Mouse (Mus musculus) layer of hippocampus, postnatal 10 days (tissue): ENCODE measurements at regions not wholly inside any gene's neighbourhood (a gene's known extent, or its start where the extent isn't known, plus 50 kb on each side); places are given as distances from the start of the nearest gene placed in this dataset.
A peak's percentile ranks its signal among the peaks of the same experiment; 100 is the strongest.

Experiments
- DNase-seq, 2 experiments: peaks; one replicate each; pipeline ENCODE4 v3.0.0; 2021; ENCODE audit warnings: low spot score in 2 of 2

DNA sequence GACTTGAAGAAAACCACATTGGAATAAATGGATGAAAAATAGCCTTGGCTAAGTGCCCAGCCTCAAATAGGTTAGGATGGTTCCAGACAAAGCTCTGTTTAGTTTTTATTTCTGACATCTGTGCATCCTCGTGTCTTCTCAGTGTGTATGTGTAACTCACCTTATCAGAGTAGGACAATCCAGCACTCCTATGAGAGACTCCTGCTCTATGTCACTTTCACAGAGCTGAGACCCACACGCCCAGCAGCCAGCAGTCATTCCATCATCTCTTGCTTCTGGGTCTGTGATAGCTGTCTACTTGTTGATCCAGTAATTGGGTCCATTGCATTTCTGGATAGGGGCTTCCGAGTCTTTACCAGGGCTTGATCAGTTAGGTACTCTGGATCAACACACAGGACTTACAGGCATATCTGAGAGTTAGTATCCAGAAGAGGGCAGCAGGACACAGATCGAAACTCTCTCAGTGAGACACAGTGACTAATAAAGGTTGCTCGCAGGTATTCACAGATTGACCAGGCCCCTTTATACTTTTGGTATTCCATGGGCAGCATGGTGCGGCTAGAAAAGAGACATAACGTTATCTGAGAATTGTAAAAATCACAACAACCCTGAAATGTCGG is 286.3 kb upstream of the Fam92a start:
- DNase-seq, result no peak

DNA sequence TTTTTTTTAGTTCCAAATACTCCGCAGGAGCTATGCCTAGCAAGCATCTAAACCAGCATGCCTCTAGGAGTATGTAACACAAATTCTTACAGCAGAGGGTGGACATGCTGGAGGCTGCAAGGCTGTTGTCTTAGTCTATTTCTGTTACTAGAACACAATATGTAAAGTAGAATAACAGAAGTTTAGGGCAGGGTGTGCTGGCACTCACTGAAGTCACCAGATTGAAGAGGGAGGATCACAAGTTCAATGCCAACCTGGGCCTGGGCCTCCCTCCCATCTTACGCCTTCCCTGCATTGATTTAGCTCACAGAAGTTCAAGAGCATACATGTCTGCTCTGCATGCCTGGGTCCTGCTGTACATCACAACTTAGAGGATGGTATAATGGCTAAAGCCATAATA is 280.3 kb upstream of the Fam92a start:
- DNase-seq, result no peak

DNA sequence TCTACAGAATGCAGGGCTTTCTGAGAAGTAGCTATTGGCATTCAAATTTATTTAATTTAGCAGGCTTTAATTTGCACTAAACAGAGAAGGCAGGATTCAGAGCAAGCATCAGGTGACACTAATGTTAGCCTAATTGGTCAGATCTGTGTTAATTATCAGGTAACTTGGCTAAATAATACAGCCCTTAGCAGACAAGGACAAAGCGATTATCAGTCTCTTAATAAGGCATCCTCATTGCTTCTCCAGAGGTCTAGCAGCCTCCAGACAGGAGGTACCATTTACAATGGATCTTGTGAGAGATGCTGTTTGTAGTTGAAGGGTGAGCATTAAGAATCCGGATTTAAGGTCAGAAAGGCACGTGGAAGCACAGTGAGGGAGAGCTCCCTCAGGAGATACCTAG is 253.7 kb upstream of the Fam92a start:
- no peak for DNase-seq

DNA sequence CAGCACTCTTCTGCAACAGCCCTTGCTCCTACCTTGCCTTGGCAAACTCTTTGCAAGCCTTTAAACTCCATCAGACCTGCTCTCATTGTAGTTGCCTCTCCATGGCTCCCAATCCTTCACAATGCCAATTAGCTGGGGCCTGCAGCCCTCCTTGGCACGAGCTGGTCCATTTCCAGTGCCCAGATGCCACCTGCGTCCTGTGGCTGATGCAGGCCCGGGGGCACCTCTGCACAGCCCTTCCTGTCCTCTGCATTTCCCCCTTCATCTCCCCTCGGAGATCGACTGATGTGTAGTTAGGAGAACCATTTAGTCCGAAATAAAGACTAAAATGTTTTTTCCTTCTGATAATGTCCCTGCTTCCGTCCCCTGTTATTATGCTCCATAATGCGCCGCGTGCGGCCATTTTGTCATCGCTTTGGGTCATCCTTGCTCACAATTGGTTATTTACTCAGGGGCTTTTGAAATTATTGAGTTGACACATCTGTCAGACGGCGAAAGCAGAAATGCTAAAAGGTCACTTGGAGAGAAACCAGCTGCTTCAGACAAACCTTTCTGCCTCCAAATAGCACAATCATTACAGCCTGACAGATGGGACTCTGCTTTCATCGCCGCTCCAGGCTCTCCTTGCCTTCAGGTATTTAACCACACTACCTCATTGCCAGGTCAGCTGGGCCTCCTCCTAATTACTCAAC is 250.0 kb upstream of the Fam92a start:
- DNase-seq, result no peak

DNA sequence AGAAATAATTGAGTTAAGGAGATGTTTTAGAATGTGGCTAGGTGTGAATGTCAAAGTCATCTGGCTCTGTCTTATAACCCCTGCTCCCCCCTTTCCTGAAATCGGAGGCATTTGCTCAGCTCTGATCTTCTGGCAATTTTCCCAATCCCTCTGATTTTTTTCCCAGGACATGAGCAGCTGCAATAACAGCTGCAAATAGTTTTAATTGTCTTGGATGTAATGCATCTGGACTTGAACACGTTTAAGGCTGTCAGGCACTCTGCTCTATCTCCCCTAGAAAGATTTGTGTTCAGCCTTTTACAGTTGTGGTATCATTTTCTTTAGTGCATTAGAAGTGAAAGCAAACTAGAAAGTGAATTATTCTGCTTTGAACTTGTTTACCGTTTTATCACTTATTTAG is 246.3 kb upstream of the Fam92a start:
- DNase-seq, result no peak

DNA sequence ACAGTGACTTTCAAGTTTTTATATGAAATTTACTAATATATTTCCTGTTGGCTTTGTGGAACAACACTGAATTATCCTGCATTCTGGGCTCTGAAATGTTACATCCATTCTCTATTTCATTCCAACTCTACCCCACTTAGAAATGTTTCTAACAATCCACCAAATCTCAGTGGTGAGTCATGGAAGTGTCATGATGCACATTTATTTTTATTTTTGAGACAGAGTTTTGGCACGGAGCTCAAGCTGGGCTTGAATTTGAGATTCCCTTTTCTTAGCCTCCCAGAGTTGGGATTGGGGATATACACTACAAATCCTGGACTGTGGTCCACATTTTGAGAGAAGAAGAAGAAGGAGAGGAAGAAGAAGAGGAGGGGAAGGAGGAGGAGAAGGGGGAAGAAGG is 223.5 kb upstream of the Fam92a start:
- no peak for DNase-seq

DNA sequence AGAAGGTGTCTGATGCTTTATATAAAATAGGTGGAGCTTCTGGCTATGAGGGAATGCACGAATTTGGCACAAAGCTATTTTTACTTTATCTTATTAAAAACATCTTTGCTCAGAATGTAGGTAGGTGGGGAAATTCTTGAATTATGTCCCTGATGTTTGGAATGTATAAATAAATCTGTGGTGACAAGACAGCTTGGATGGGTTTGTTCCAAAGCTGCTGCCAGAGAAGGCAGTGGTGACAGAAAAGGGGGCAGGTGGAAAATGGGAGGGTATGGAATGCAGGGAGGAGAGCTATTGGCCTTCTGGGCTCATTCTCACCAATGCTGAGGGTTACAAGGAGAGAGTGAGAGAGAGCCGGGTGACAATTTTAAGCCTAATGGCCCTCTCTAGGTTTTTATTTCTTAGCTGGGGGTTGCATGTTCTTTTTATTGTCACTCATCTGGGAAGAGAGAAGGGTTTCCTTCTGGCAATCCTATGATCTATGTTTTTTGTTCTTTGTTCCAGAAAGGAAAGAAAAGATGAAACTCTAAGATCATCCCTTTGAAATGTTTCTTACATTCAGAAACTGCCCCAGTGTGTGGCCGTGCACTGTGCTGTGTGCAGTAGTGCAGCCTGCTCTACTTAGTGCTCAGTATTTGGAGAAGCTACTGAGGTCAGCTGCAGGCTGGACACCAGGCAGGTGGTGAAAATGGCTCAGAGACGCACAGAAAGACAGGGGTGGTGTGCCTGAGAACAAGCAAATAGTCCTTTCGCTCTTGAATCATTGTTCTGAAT is 205.2 kb upstream of the Fam92a start:
- DNase-seq, result no peak

DNA sequence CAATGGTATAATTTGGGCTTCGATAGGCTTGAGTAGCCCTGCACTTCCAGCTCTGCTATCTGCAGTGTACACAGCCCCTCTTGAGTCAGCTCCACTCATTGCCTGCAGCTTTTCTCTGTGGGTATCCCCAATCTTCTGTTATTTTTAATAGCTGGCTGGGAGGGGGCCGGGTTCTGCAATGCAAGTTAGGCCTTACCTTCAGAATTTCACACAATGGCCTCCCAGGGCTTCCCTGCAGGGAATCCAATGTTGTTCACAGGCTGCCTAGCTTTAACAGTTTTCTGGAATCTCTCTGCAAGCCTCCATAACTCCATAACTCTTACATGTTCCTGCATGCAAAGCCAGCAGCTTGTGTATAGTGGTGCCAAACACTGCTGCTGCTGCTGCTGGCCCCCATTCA is 197.7 kb upstream of the Fam92a start:
- no peak for DNase-seq

DNA sequence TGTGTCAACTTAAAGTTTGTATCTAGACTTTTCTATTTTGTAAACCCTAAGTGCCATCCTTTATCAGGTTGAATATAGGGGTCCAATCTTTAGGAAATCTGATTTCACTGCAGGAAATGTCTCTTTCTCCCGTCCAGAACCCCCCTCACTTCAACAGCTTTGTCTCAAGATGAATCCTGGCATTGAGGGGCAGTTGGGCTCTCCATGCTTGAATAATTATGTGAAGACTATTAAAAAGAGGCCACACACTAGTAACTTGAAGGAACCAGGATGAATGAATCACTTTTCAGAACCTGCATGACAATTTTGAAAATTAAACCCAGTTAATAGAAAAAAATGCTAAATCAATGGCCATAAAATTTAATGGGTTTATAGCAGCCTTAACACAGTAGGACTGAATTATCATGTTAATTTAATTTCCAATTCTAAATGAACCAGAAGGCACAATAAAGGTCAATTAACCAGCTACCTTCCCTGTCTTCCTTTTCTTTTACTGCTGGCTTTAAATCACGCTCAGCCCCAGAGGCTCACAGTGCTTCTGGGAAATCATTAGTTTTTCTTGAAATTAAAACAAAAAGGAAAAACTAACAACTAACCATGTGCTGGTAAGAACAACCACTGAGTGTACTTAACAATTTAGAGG is 185.3 kb upstream of the Fam92a start:
- DNase-seq, result no peak

DNA sequence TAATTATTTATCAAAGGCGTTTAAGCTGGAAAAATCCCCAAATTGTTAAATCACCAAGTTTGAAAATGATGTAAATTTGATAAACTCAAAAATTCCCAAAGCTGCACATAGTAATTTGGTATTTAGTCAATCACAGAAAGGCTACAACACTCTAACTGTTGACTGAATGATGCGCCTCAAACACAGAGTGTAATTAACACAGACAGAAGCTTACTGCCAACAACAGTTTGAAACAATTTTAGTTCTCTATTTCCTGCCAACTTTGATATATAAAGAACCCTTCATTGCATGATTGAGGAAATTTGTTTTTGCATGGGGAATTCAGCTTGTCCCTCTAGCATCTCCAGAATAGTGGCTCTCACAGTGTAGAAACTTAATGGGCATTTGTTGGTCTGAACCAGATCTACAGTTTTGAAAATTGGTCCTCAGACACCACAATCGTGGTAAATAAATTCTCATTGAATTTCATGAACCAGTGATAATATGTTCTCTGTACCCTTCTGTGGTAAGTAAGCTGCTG is 181.6 kb upstream of the Fam92a start:
- no peak for DNase-seq

DNA sequence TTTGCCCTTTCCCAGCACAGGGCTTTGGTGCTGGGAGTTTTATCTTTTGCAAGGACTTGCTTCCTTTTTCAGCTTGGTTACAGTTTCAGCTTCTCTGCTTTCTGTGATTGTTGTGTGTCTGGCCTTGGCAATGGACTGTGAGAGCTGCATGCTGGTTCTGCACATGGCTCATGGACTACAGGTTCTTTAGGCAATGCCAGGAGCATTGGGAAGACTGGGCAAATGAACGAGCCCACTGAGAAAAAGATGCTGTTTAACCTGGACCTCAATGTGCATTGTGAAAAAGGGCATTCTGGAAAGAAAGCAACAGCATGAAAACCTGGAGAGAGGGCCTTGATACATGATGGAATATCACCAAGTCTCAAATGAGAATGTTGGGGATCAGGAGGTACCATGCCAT is 167.4 kb upstream of the Fam92a start:
- no peak for DNase-seq

DNA sequence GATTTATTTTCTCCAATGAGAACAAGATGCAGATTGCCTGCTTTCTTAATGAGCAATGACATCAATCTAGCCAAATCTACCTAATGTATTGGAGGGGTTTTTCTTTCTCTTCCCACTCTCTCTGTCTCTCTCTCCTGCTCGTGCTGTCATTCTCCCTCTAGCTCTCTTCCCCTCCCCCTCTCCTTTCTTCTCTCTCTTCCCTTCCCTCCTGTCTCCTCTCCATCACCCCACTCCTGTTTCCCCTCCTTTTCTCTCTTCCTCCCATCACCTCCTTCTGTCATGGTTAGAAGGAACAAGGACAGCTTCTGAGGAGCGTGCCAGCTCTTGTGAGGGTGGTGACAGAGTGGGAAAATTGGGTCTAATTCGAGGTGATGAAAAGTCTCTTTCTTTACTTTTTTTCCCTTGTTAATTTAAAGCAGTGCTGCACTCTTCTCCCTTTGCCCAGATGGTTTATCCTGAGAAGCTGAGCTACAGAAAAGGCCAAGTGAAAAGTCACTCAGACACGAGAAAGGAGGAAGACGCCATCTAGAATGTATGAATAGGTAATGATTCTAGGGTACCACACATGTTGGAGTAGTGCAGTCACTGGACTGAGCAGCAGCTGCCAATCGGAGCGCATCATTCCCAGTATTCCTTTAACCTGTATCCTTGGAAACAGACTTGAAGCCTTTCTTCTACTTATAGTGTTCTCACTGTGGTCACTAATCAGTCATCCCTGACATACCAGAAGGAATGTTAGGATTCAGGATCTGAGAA is 163.2 kb upstream of the Fam92a start:
- DNase-seq, result no peak

DNA sequence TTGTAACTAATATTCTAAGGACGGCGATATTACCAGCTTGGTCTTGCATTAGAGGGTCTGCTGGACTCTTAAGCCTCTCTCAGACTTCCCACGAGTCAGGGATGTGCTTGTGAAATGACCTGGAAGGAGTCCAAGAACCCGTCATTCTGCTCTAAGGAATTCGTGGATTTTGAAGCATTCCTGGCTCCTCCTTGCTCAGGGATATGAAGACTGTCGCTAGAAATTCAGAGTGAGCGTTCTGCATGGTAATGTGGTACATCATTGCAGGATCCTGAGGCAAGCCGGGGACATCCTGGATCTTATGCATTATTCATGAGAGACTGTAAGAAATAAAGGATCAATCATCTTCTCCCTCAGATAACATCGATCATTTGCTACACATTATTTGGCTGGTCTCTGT is 162.6 kb upstream of the Fam92a start:
- DNase-seq, result peak in 1 of 2 experiments; percentile 7

DNA sequence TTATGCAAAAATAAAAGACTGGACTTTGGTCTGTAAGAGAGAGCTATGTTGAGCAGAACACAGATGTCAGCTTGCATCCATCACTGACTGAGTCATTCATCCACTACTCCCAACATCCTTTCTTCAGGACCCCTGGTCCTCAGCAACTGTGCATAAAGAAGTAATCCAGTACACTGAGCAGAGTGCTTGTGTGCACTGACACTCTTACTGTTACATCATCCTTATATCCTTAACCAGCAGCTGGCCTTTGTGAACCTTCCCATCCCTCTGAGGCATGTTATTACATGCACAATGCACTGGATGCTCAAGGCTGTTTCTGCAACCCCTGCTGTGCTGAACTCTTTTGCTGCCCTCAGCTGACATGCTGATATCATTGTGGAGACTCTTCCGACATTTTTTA is 144.2 kb upstream of the Fam92a start:
- DNase-seq, result no peak

DNA sequence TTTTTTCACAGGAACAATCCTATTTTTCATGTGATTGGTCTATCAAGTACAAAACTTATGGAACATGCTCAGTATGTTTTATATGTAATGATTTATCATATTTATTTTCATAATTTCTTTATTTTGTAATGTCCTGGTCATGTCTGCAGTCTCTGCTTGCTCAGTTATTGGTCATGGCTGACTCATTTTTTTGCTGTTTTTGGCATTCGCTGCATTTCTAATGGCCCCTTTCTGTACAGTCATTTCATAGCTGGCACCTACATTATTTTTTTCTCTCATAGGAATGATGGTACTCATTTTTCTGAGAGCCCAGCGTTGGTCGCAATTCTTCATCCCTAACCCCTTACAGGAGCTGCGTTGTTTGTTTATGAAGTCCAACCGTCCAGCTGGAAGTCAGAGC is 136.5 kb upstream of the Fam92a start:
- no peak for DNase-seq

DNA sequence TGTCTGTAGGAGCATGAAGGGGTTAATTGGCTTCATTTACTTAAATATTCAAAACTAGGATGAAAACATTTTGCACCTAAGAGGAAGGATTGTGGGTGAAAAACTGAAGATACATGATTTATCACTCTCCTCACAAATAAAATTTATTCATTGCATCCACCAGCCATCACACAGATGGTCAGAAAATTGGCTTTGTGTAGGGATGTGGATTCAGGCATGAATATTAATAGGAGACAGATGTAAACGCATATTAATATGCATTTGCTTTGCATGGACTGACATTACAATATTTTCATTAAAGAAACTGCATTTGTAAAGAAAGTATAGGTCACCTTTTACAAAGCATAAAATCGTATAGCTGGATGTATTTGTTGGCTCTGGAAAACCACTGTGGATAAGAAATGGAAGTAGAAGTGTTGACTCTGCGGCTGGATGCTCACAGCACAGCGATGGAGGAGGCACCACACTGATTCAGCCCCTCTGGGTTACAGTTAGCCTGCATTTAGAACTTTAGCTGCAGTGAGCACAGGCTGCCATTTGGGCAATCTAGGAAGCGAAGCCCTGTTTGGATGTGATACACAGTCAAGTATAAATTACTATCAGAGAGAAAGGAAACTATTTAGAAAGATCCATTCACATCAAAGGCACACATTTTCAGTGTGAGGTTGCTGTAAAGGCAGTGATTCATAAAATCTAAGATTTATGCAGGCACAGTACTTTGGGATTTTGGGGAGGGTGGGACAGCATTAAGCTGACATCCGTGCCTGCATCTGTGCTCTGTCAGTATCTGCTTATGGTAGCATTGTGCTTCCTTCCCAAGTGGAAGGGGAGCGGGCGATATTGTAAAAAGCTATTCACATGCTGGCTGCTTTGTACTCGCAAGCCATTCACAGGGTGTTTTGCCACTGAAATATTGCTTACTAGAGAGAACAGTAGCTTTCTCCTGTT is 135.1 kb upstream of the Fam92a start:
- peak in 1 of 2 experiments; percentile 16 for DNase-seq

DNA sequence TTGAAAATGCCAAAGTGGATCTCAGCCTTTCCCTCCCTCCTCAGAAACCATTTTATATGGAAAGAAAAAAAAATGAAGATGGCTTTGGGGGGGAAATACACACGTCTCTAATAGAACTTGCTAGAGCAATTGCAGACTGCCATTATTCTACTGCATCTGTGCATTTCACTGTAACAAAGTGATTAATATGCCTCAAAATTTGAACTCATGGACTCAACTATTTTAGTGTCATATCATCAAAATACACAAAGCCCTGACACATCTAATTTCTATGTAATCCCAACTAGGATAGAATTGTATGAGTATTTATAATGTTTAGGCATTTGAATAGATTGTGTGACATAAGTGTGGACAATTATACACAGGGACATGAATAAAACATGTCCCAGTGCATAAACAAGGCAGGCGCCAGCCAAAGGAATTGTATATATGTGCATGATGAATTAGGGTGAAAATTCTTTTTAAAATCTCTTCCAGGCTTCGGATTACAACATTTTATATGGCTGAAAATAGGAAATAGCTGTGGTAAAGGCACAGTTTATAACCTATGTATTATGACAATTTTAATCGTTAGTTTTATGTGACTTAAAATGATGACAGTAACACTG is 115.4 kb upstream of the Fam92a start:
- no peak for DNase-seq

DNA sequence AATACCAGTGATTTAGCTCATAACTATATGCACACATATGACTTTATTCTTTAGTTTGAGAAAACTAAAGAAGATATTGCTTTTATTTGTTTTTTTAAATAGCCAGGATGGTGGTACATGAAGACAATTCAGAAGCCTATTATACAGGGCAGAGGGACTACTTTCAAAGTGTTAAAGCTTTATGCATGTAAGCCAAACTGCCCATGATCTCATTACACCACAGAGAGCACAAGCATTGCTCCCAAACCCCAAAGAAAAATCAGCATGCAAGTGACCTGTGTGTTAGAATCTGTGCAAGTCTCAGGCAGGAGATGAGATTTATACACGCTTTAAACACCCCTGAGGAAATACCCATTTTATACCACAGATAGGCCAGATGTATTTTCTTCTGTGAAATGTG is 114.6 kb upstream of the Fam92a start:
- DNase-seq, result no peak

DNA sequence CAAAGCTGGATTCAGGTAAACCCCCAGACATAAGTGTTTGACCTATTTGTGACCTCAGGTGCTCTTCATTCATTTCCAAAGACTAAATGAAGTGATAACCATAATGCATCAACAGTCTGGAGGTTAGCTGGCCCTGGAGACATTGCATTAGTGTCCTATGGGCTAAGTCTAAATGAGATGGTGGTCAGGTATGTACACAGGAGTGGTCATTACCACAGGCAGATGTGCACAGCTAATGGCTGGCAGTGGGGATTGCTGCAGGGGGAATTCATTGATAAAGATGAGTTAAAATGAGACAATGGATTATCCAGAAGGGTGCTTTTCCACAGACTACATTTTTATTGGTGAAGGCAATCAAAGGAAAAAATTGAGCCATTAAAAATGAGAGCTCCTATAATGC is 114.2 kb upstream of the Fam92a start:
- DNase-seq, result no peak

DNA sequence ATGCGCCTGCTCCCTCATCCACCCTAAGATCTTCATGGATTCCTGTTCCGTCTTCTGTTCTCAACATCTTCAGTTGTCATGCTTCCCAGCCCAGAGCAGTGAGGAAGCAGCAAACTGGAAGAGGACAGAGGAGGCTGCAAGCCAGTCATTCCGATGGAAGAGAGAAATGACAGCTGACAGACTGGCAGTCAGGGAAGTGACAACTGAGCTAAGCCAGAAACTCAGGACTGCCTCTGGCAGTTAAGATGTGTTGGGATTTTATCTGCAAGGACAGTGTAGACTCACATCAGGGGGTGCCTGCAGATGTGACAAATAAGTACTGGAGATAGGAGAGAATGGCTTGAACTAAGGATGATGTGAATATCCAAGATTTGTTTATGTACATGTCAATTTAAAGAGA is 106.1 kb upstream of the Fam92a start:
- DNase-seq, result peak in 1 of 2 experiments; percentile 13
